Mouse (Mus musculus): ENCODE results near the gene Cenpf.
A peak's percentile ranks its signal among the peaks of the same experiment; 100 is the strongest.

The Cenpf gene

GRCm38 (mm10) chr1:189687654-189688387 lies at the start of gene Cenpf:
Cenpf (minus strand) TSS chr1:189688086.
- peak; percentile 96 to 97 for DNase-seq (ENCODE audit: low spot score in 2 of 2)

DNA sequence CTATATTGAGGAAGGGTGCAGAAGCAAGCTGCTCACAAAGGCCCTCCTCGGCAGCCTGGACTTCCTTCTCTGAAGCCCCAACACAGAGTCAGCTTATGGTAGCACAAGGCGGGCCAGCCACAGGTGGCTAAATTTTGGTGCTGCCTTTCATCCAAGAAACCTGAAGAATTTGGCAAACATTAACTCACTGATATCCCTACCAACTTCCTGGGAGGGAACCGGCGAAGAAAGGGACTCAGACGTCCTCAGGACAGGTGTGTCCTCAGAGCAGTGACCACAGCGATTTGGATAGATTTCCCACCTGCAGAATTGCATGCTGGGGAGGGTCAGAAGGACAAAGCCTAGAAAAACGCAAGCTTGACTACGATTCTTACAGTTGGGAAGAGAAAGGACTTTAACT lies 44.3 kb upstream of the Cenpf start:
- no peak for DNase-seq (ENCODE audit: low spot score in 2 of 2)

GRCm38 (mm10) chr1:189731697-189732096 lies 43.8 kb upstream of the Cenpf start:
- DNase-seq (ENCODE audit: low spot score in 2 of 2) = no peak

DNA sequence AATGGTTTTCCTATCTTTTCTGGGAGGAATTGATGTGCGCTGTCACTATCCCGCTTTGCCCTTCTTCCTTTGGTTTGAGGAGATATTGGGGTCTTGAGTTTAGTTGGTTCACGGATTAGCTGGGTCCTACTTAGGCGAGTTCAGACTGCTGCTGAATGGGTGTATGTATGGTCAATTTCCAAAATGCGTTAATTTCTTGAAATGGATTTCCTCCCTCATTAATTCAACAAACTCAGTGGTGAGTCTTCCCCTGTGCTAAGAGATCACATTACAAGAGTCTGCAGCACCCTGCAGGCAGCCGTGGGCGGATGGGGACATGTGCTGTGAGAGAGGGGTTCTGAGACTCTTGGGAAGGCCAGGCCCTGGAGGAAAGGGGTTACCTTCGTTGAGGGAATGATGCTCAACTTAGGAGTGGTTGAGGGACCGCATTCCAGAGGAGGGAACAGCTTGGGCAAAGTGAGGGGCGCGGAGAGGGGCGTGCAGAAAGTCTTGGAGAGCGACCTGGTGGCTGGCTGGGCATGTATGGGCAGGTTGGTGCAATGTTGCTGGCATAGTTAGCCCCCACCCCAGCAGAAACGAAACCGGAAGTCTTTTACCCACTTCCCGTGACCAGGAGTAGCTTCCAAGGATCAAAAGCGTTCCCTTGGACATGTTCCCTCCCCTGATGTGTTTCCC lies 41.4 kb upstream of the Cenpf start:
- no peak for DNase-seq (ENCODE audit: low spot score in 2 of 2)

DNA sequence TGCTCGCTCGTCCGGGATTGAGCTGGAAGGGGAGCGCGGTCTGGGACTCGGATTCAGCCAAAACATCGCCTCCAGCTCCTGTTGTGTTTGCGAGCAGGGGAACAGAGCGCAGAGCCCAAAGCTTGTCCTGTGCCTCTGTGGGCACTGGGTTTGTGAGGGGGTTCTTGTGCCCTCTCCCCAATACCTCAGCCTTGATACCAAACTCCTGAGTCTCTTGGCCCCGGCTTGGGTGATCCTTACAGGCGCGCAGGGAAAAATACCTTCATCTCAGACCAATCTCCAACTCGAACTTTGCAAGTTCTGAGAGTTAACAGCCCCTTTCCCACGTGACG lies 40.9 kb upstream of the Cenpf start:
- DNase-seq (ENCODE audit: low spot score in 2 of 2) = no peak

DNA sequence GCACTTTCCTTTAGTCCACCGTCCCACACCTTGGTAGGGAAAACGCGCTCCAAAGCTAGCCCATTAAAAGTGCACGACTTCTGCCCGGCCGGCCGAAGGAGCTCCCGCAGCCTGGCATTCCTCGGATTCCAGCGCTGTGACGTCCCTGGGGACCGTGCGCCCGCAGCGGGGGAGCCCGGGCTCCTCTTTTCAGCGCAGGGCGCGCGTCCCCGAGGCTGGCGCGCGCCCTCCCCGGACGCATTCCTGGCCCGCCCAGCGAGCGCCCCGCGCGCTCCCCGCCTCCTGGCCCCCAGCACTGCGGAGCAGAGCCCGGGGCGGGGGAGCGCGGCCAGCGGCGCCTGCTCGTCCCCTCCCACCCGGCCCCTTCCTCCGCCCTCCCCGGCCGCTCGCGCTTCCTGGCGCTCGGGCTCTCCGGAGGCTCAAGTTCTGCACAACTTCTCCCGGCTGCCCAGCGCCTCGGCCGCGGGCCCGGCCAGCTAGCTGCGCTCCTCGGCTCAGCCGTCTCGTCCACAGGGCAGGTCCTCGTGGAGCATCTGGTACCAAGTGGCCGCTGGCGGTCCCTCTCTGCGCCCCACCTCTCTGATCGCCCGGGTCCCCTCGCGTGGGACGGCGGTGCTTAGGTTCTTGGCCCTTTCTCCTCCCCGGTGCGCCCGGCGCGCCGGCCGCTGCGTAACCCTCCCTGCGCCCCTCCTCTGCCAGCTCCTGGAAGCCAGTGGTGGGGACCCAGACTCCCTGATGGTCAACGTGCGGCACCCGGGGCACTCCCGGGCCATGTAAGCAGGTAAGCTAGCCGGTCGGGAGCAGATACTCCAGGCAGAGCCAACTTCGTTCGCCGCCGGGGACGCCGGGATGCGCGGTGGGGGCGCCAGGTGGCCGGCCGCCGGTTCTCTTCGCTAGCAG lies 40.2 kb upstream of the Cenpf start, which contains the start of gene Ptpn14:
Gene Ptpn14 (plus strand): TSS at position 385 of the 900 bp plus-strand sequence.
- no peak for DNase-seq (ENCODE audit: low spot score in 2 of 2)

DNA sequence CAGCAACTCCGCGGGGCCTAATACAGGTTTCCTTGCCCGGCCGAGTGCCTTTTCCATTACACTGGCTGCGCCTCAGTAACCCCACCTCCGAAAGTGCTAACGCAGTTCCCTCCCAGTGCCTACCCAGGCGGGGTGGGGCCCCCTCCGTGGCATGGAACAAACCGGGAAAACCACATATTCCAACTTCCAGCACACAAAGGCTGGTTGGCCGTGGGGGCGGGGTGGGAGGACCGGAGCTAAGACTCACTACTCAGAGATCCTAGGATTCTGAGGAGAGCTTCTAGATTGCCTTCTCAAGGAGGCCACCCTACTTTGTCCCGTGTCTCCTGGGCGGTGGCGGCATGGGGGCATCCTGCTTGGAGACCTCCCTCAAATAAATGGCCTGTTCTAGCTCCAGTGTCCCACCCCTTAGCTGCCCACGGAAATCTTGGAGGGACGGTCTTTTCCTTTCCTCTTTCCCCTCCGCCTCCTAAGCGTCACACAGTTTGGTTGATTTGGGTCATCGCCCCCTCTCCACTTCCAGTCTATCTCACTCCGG lies 39.5 kb upstream of the Cenpf start:
- no peak for DNase-seq (ENCODE audit: low spot score in 2 of 2)

- no peak for DNase-seq (ENCODE audit: low spot score in 2 of 2)
Measured at GRCm38 (mm10) chr1:189726121-189726520, 38.2 kb upstream of the Cenpf start.

DNA sequence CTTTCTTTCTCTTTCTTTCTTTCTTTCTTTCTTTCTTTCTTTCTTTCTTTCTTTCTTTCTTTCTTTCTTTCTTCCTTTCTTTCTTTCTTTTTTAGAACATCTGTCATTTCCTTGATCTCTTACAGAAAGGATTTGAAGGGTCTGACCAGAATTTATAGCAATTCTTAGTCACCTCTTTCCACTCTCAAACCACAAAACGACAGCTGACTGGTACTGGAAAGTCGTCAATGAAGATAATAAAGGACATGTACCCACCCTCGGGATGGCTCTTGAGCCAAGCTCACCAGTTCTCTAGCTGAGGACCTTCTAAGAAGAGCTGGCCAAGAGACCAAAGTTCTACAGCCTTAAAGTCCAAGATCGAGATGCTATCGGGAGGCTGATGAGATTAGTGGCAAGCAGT lies 30.7 kb upstream of the Cenpf start:
- no peak for DNase-seq (ENCODE audit: low spot score in 2 of 2)

GRCm38 (mm10) chr1:189717546-189717945 lies 29.7 kb upstream of the Cenpf start:
- no peak for DNase-seq (ENCODE audit: low spot score in 2 of 2)

- no peak for DNase-seq (ENCODE audit: low spot score in 2 of 2)
Measured at GRCm38 (mm10) chr1:189715915-189716797, 28.3 kb upstream of the Cenpf start.

- DNase-seq (ENCODE audit: low spot score in 2 of 2) = no peak
Measured at GRCm38 (mm10) chr1:189709001-189709400, 21.1 kb upstream of the Cenpf start.

GRCm38 (mm10) chr1:189707419-189707818 lies 19.5 kb upstream of the Cenpf start:
- DNase-seq (ENCODE audit: low spot score in 2 of 2) = no peak

GRCm38 (mm10) chr1:189707014-189707413 lies 19.1 kb upstream of the Cenpf start:
- no peak for DNase-seq (ENCODE audit: low spot score in 2 of 2)

- DNase-seq (ENCODE audit: low spot score in 2 of 2) = no peak
Measured at GRCm38 (mm10) chr1:189706040-189706645, 18.3 kb upstream of the Cenpf start.

DNA sequence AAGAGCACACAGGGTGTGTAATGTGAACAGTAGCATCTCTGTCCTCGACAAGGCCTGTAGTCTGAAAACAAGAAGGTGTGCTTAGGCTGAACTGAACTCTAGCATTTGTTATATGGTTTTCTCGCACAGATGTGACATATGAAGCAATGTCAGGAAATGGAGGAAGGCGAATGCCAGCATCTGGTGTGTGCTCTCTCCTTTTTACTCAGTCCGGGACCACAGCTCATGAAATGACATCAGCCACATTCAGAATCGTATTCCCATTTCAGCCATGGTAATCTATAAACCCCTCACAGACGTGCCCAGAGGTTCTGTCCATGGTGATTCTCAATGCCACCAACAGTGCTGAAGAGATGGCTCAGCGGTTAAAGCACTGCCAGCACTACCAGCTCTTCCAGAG lies 15.7 kb upstream of the Cenpf start:
- no peak for DNase-seq (ENCODE audit: low spot score in 2 of 2)

DNA sequence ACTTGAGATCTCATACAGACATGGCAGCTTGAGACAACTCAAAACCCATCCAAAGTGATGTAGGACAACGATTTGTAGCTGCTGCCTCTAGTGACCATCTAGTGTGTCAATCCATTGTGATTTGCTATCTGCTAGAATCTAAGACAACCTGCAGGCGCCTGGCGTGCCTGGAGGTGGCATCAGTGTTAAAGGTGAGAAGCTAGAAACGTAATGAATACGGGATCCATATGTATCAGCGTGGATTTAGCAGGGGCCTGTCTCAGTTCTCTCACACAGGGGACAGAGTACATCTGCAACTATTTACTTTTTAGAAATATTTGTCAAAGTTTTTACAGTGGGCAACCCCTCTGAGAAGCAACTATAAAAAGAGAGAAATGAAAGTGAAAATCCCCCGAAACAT lies 15.3 kb upstream of the Cenpf start:
- no peak for DNase-seq (ENCODE audit: low spot score in 2 of 2)

- peak in 1 of 2 experiments; percentile 37 for DNase-seq (ENCODE audit: low spot score in 2 of 2)
Measured at GRCm38 (mm10) chr1:189700990-189701389, 13.1 kb upstream of the Cenpf start.

GRCm38 (mm10) chr1:189700186-189700585 lies 12.3 kb upstream of the Cenpf start:
- DNase-seq (ENCODE audit: low spot score in 2 of 2) = no peak

DNA sequence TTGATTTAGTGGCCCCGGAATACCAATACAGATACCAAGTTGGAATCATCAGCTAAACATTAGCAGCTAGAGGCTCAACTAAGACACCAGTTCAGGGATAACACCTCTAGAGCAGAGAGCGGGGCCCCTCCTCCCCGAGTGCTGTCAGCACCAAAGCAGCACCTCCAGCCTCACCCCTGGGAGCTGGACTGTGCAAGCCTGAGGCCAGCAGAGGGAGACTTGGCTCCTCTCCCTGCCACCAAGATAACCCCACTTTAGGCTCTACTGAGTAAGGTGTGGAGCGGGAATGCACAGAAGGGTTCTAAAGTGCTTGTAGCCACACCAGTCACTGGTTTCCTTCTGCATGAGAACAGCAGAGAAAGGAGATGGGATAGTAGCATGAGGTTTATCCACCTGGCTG lies 10.5 kb upstream of the Cenpf start:
- no peak for DNase-seq (ENCODE audit: low spot score in 2 of 2)

- DNase-seq (ENCODE audit: low spot score in 2 of 2) = no peak
Measured at GRCm38 (mm10) chr1:189695321-189695720, 7.4 kb upstream of the Cenpf start.
